In the genomic region with DNA sequence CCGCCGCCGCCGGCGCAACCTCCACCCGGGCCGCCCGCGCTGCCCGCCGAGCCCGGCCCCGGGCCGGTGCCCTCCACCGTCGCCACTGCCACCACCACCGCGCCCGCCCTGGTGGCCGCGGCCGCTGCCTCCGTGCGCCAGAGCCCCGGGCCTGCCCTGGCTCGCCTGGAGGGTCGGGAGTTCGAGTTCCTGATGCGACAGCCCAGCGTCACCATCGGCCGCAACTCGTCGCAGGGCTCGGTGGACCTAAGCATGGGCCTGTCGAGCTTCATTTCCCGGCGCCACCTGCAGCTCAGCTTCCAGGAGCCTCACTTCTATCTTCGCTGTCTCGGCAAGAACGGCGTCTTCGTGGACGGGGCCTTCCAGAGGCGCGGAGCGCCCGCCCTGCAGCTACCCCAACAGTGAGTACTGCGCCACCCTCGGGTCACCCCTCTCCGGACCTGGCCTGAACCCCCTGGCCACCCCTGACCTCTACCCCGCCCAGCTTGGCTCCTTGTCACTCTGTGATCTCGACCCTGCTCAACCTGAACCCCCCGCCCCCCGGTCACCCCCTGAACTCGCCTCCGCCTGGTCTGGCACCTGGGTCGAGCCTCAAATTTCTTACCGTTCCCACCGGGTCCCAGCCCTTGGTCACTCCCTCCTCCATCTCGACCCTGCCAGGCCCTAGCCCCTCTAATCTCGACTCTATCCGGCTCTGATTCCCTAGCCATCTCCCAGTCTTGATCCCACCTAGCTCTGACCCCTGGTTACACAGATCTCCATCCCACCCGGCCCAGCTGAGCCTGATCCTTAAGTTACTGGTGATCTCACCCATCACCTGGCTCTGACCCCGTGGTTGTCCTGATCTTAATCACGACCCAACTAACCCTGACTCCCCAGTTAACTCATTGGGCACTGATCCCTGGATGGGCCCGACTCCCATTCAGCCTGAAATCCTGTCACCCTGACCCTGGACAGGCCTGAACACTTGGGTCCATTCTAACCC, we compare ENCODE assay signal across 8 mouse cellular contexts. TPM values are rescaled to one million over a fixed set of nuclear protein-coding genes. Genes with fewer than 3 reads are reported as not detected.
DNase-seq lines count a peak whose midpoint lies in the region; ATAC-seq and TF ChIP-seq lines count a peak whose summit lies in the region.

No protein-coding gene starts in this region.

- peak; percentile 41 for DNase-seq in kidney, adult 2 months
- no peak for DNase-seq in kidney, adult 11 months
- no peak for DNase-seq in G1E (ENCODE audit: low spot score)
- DNase-seq in embryonic facial prominence, embryonic 11.5 days (ENCODE audit: low spot score) = no peak
- DNase-seq in hindbrain, embryonic 11.5 days (ENCODE audit: low spot score) = peak; percentile 55
- peak; percentile 67 for DNase-seq in liver, postnatal 0 days
- DNase-seq in left cerebral cortex, adult 9 months (ENCODE audit: low spot score in 2 of 2) = no peak

- peak overlapping the region; percentile 82 for H3K4me3 ChIP-seq in kidney, adult 2 months (ENCODE audit: insufficient read depth, low read depth, low read length)
- peak overlapping the region; percentile 96 for H3K4me3 ChIP-seq in G1E (ENCODE audit: low read depth, low read length)
- peak overlapping the region; percentile 98 for H3K4me3 ChIP-seq in embryonic facial prominence, embryonic 11.5 days (ENCODE audit: low read depth, low read length)
- peak overlapping the region; percentile 92 for H3K4me3 ChIP-seq in hindbrain, embryonic 11.5 days (ENCODE audit: low read depth, low read length)
- H3K4me3 ChIP-seq in liver, postnatal 0 days (ENCODE audit: low read depth, low read length) = peak overlapping the region; percentile 87

- H3K36me3 ChIP-seq in kidney, adult 2 months (ENCODE audit: control insufficient read depth, insufficient read depth, low read length) = no peaks in the 10 kb centered on the region
- H3K36me3 ChIP-seq in G1E (replicated peaks) = peaks cover 46% of the 10 kb centered on the region
- H3K36me3 ChIP-seq in embryonic facial prominence, embryonic 11.5 days (replicated peaks; ENCODE audit: control insufficient read depth, insufficient read depth, low read depth, low read length) = no peaks in the 10 kb centered on the region
- 0 out of 2 replicates have a peak, but pooled peaks cover 3% of the 10 kb centered on the region for H3K36me3 ChIP-seq in hindbrain, embryonic 11.5 days (ENCODE audit: control insufficient read depth, insufficient read depth, low read length)
- H3K36me3 ChIP-seq in liver, postnatal 0 days (replicated peaks; ENCODE audit: insufficient read depth, low read length) = peaks cover 6% of the 10 kb centered on the region

- TF ChIP-seq CTCF in kidney, adult 2 months (conservative IDR thresholded peaks at IDR 0.05; ENCODE audit: insufficient read depth, insufficient read length, low read depth, low read length) = no peak
- no peak for TF ChIP-seq CTCF in G1E (IDR thresholded peaks at IDR 0.05; ENCODE audit: low read depth, low read length)
- no peak for TF ChIP-seq CTCF in liver, postnatal 0 days (IDR thresholded peaks at IDR 0.05; ENCODE audit: low read depth)

- peak overlapping the region; percentile 67 for H3K27ac ChIP-seq in kidney, adult 2 months (ENCODE audit: insufficient read depth, low read depth, low read length)
- H3K27ac ChIP-seq in embryonic facial prominence, embryonic 11.5 days (replicated peaks; ENCODE audit: low read depth, low read length) = peak overlapping the region; percentile 68
- peak overlapping the region; percentile 87 for H3K27ac ChIP-seq in hindbrain, embryonic 11.5 days (ENCODE audit: low read depth, low read length)
- H3K27ac ChIP-seq in liver, postnatal 0 days (ENCODE audit: low read depth) = peak overlapping the region; percentile 83

- no peaks in the 10 kb centered on the region for H3K27me3 ChIP-seq in kidney, adult 2 months (replicated peaks; ENCODE audit: control insufficient read depth, insufficient read depth, low read length)
- H3K27me3 ChIP-seq in G1E (ENCODE audit: insufficient read depth, low read length) = no peaks in the 10 kb centered on the region
- no peaks in the 10 kb centered on the region for H3K27me3 ChIP-seq in embryonic facial prominence, embryonic 11.5 days (ENCODE audit: control insufficient read depth, insufficient read depth, low read length)
- no peaks in the 10 kb centered on the region for H3K27me3 ChIP-seq in hindbrain, embryonic 11.5 days (ENCODE audit: control insufficient read depth, insufficient read depth, low read length)
- H3K27me3 ChIP-seq in liver, postnatal 0 days (ENCODE audit: insufficient read depth, low read length) = no peaks in the 10 kb centered on the region

- no peak for TF ChIP-seq POLR2A in kidney, adult 2 months (IDR thresholded peaks at IDR 0.05; ENCODE audit: low read depth, low read length)

- H3K9ac ChIP-seq in embryonic facial prominence, embryonic 11.5 days (replicated peaks; ENCODE audit: low read length) = peak overlapping the region; percentile 94
- peak overlapping the region; percentile 87 for H3K9ac ChIP-seq in hindbrain, embryonic 11.5 days (ENCODE audit: low read depth, low read length)
- H3K9ac ChIP-seq in liver, postnatal 0 days (replicated peaks) = peak overlapping the region; percentile 97

- no peaks in the 10 kb centered on the region for H3K9me3 ChIP-seq in G1E (replicated peaks)
- no peaks in the 10 kb centered on the region for H3K9me3 ChIP-seq in embryonic facial prominence, embryonic 11.5 days (replicated peaks; ENCODE audit: control insufficient read depth, low read length)
- no peaks in the 10 kb centered on the region for H3K9me3 ChIP-seq in hindbrain, embryonic 11.5 days (ENCODE audit: control insufficient read depth, low read length)
- no peaks in the 10 kb centered on the region for H3K9me3 ChIP-seq in liver, postnatal 0 days (ENCODE audit: low read length)

- 3% methylated on average over 67 of the region's 67 CpGs for WGBS in kidney, adult 2 months
- WGBS in embryonic facial prominence, embryonic 11.5 days = 1% methylated on average over 57 of the region's 67 CpGs
- 1% methylated on average over 42 of the region's 67 CpGs for WGBS in hindbrain, embryonic 11.5 days
- WGBS in liver, postnatal 0 days (ENCODE audit: insufficient replicate concordance) = 1% methylated on average over 67 of the region's 67 CpGs

- peaks cover 17% of the 10 kb centered on the region for H3K4me1 ChIP-seq in kidney, adult 2 months (ENCODE audit: control insufficient read depth, insufficient read depth, low read length)
- peaks cover 59% of the 10 kb centered on the region for H3K4me1 ChIP-seq in G1E (ENCODE audit: insufficient read depth, low read depth, low read length)
- H3K4me1 ChIP-seq in embryonic facial prominence, embryonic 11.5 days (ENCODE audit: control insufficient read depth, insufficient read depth, low read length) = peaks cover 4% of the 10 kb centered on the region
- peaks cover 14% of the 10 kb centered on the region for H3K4me1 ChIP-seq in hindbrain, embryonic 11.5 days (replicated peaks; ENCODE audit: control insufficient read depth, insufficient read depth, low read length)
- peaks cover 54% of the 10 kb centered on the region for H3K4me1 ChIP-seq in liver, postnatal 0 days (ENCODE audit: insufficient read depth)

- no peak for TF ChIP-seq EP300 in liver, postnatal 0 days (IDR thresholded peaks at IDR 0.05; ENCODE audit: low read depth)

- peak overlapping the region; percentile 81 for H3K4me2 ChIP-seq in embryonic facial prominence, embryonic 11.5 days (ENCODE audit: low read depth, low read length)
- peak overlapping the region; percentile 91 for H3K4me2 ChIP-seq in hindbrain, embryonic 11.5 days (replicated peaks; ENCODE audit: low read depth, low read length)
- H3K4me2 ChIP-seq in liver, postnatal 0 days (ENCODE audit: low read depth, low read length) = peak overlapping the region; percentile 94

- ATAC-seq in G1E (ENCODE audit: extremely low read depth, insufficient number of reproducible peaks, low FRiP score, poor library complexity, severe bottlenecking) = peak; percentile 12; the same call in 1 of the 2 replicates
- ATAC-seq in embryonic facial prominence, embryonic 11.5 days (replicated peaks; ENCODE audit: insufficient number of reproducible peaks, low FRiP score, low TSS enrichment, low read depth) = peak; percentile 36
- ATAC-seq in hindbrain, embryonic 11.5 days (ENCODE audit: low FRiP score) = peak; percentile 68; the same call in 1 of the 2 replicates
- ATAC-seq in liver, postnatal 0 days = peak; percentile 62
- ATAC-seq in neutrophil, adult 5-6 weeks (ENCODE audit: extremely low read depth, insufficient number of reproducible peaks, low FRiP score, poor library complexity, severe bottlenecking) = peak; percentile 34; the same call in 1 of the 2 replicates

RNA-seq across cellular contexts. Expression of a gene that starts 0.6 kb away (rescaled TPM):
- polyA plus RNA-seq in kidney, adult 2 months (2012; rRNA removed) = 11.6 and 12.4 TPM in 2 replicates
- total RNA-seq in G1E (2014; fragmentation: Nextera tagmentation) = 26.9 and 29.5 TPM in 2 replicates
- total RNA-seq in G1E (2017) = 4.9 and 5.5 TPM in 2 replicates
- polyA plus RNA-seq in G1E (2012) = 39.3 and 42.7 TPM in 2 replicates
- 2.9 and 3.4 TPM in 2 replicates for polyA plus RNA-seq in embryonic facial prominence, embryonic 11.5 days (2014; fragmentation: Nextera tagmentation; extraction: Ambion mirVana)
- polyA plus RNA-seq in hindbrain, embryonic 11.5 days (2014; fragmentation: Nextera tagmentation; extraction: Ambion mirVana) = 4.0 and 4.1 TPM in 2 replicates
- polyA plus RNA-seq in liver, postnatal 0 days (2015; fragmentation: Nextera tagmentation; extraction: Ambion mirVana) = 1.7 TPM in 2 replicates
- total RNA-seq in neutrophil, adult 5-6 weeks (2017) = 29.1 and 30.5 TPM in 2 replicates

Comparison
In these comparisons a context has a peak if more than half of its experiments do, and no peak if none do; other contexts are left out.
1. DNase-seq: peak in kidney, adult 2 months (single experiment), hindbrain, embryonic 11.5 days (single experiment) and liver, postnatal 0 days (single experiment); none in kidney, adult 11 months (single experiment), G1E (single experiment), embryonic facial prominence, embryonic 11.5 days (single experiment) and left cerebral cortex, adult 9 months (0 of 2).
2. ATAC-seq: peak in every context shown above with its lines; median percentile 68 in hindbrain, embryonic 11.5 days; 62 in liver, postnatal 0 days; 36 in embryonic facial prominence, embryonic 11.5 days; 34 in neutrophil, adult 5-6 weeks; 12 in G1E.
3. Peak in every context shown above with its lines, with median percentiles within 50 percentile points of each other: H3K27ac ChIP-seq, H3K4me3 ChIP-seq, H3K4me2 ChIP-seq and H3K9ac ChIP-seq.